Mouse (Mus musculus) stomach, embryonic 15.5 days (tissue): ENCODE results near the gene Ifna5. TPM values are rescaled to one million over a fixed set of nuclear protein-coding genes. Genes with fewer than 3 reads are reported as not detected.
"Not testable (repeated sequence)": the region's sequence is repeated elsewhere in the genome, so short reads cannot be mapped to it uniquely, and the experiment has no call there.

ENCODE experiments used
- ATAC-seq: fragments of 200-750 bp; cut with Nextera tagmentation; 2 replicates; pipeline ENCODE4 v1.8.0; 2017; ENCODE audit warnings: low read depth, moderate number of reproducible peaks, moderate TSS enrichment; ENCODE audit not compliant: insufficient read depth, low FRiP score
- H3K27ac ChIP-seq: fragments of 300-500 bp; sonication (generic); 2 replicates; pipeline ENCODE4 v1.5.1; 2015; ENCODE audit warnings: mild to moderate bottlenecking, inconsistent platforms
- H3K27me3 ChIP-seq: fragments of 300-500 bp; sonication (generic); replicated peaks from 2 replicates; pipeline ENCODE4 v1.6.1; 2015; ENCODE audit warnings: inconsistent platforms
- H3K36me3 ChIP-seq: fragments of 300-500 bp; sonication (generic); 2 replicates; pipeline ENCODE4 v1.6.1; 2015; ENCODE audit warnings: inconsistent platforms
- H3K4me1 ChIP-seq: fragments of 300-500 bp; sonication (generic); 2 replicates; pipeline ENCODE4 v1.6.1; 2015; ENCODE audit warnings: inconsistent platforms
- H3K4me2 ChIP-seq: fragments of 300-500 bp; sonication (generic); 2 replicates; pipeline ENCODE4 v1.6.1; 2015; ENCODE audit warnings: mild to moderate bottlenecking, inconsistent platforms
- H3K4me3 ChIP-seq: fragments of 300-500 bp; sonication (generic); replicated peaks from 2 replicates; pipeline ENCODE4 v1.5.1; 2015; ENCODE audit warnings: inconsistent platforms
- H3K9ac ChIP-seq: fragments of 300-500 bp; sonication (generic); 2 replicates; pipeline ENCODE4 v1.6.1; 2015; ENCODE audit warnings: inconsistent platforms
- H3K9me3 ChIP-seq: fragments of 300-500 bp; sonication (generic); 2 replicates; pipeline ENCODE4 v1.6.1; 2016; ENCODE audit warnings: inconsistent platforms
- WGBS: fragments of 180-500 bp; shearing (Covaris S2); methylation state at CpG from one replicate; pipeline ENCODE4 v1.1.7; 2015; 5-methylcytosine and 5-hydroxymethylcytosine counted together
- polyA plus RNA-seq: library from polyadenylated mRNA; unstranded; fragments of >200 nt; fragmentation: Nextera tagmentation; extraction: Ambion mirVana; gene quantifications from 2 replicates; pipeline ENCODE4 v1.2.1, GENCODE M21; 2015

Gene Ifna5
- polyA plus RNA-seq, 1 experiment from 2014 or later, result not detected

- not testable (repeated sequence) for H3K36me3 ChIP-seq, H3K27me3 ChIP-seq, H3K27ac ChIP-seq, ATAC-seq, H3K4me2 ChIP-seq, H3K9me3 ChIP-seq, H3K4me1 ChIP-seq, H3K4me3 ChIP-seq, H3K9ac ChIP-seq
Measured at GRCm38 (mm10) chr4:88827116-88827515, 8.2 kb upstream of the Ifna5 start, which contains the start of gene Ifna6. Ifna6 (plus strand) TSS chr4:88827416.

DNA sequence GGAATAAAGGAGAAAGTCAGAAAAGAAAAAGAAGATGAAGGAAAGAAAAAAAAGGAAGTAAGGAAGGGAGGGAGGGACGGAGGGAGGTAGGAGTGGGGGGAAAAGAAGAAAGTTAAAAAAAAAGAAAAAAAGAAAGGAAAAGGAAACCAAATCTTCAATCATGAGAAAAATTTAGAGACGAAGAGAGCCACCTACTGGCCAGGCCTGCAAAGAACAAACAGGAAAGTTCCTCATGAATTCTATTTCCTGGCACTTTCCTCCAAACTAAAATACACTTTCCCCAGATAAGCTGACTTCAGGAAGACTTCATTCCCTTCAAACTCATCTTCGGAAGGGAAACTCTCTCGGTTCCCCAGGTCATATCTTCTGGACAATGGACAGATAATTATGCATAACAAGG lies 4.8 kb upstream of the Ifna5 start:
- H3K4me1 ChIP-seq, result no peaks in the 10 kb centered on the region
- no peaks in the 10 kb centered on the region for H3K27me3 ChIP-seq
- no peaks in the 10 kb centered on the region for H3K36me3 ChIP-seq
- no peak overlapping the region for H3K9ac ChIP-seq
- 38% methylated on average over 4 of the region's 4 CpGs for WGBS
- H3K4me2 ChIP-seq, result no peak overlapping the region
- no peak overlapping the region for H3K27ac ChIP-seq
- H3K4me3 ChIP-seq, result no peak overlapping the region
- ATAC-seq, result no peak
- H3K9me3 ChIP-seq, result no peaks in the 10 kb centered on the region

DNA sequence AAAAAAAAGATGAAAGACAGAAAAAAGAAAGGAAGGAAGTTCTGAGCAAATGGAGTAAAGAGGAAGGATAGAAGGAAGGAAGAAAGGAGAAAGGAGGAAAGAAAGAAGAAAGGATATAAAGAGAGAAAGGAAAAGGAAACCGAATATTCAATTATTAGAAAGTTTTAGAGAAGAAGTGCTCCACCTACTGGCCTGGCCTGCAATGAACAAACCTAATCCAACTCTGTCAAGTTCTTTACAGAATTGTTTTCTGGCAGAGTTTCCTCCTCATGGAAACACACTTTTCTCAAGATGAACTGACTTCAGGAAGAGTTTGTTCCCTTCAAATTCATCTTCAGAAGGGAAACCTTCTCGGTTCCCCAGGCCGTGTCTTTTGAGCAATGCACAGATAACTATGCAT lies 3.5 kb downstream of the Ifna5 start:
- H3K4me2 ChIP-seq, result no peak overlapping the region
- H3K4me1 ChIP-seq, result no peaks in the 10 kb centered on the region
- no peak overlapping the region for H3K4me3 ChIP-seq
- no peak for ATAC-seq
- H3K9ac ChIP-seq, result no peak overlapping the region
- no peaks in the 10 kb centered on the region for H3K9me3 ChIP-seq
- WGBS, result 45% methylated on average over 3 of the region's 3 CpGs
- no peaks in the 10 kb centered on the region for H3K36me3 ChIP-seq
- H3K27ac ChIP-seq, result no peak overlapping the region
- no peaks in the 10 kb centered on the region for H3K27me3 ChIP-seq

DNA sequence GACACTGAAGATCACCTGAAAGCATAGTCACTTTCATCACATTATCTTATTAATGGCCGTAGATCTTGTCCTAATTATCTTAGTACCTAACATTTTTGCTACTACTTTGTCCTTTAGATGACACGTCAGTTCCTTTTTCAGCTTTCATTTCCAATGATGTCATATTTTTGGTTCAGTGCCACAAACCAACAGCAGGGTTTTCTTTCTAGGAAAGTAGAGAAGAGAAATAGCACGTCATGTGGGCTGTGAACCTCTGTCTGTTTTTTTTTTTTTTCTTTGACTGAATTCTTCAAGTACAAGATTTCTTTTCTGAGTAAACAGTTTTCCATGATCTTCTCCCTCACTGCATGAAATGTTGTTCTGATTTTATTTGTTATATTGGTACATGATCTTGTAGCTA lies 4.7 kb downstream of the Ifna5 start:
- WGBS, result 62% methylated on average over 3 of the region's 3 CpGs

DNA sequence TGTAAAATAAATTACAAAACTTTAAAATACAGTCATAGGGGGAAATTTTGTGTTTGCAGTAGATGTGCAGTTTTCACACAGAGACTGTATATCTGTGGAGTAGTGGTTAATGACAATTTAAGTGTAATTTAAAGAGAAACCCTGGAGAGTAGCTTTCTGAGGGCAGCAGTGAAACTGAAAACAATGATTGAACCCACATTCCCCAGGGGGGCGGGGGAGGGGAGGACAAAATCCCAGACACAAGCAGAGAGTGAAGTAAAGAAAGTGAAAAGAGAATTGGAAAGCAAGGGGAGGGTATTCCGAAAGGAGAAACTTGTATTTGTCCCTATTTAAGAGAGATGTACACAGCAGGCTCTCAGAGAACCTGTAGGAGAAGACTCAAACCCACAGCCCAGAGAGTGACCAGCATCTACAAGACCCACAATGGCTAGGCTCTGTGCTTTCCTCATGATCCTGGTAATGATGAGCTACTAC lies 6.2 kb downstream of the Ifna5 start, which contains the start of gene Ifna4:
Gene Ifna4 (plus strand): TSS at position 424 of the 474 bp plus-strand sequence.
- ATAC-seq, result no peak
- H3K27ac ChIP-seq, result no peak within 1 kb of the TSS
- no peaks in the 10 kb centered on the region for H3K36me3 ChIP-seq
- no peaks in the 10 kb centered on the region for H3K4me1 ChIP-seq
- H3K4me3 ChIP-seq, result no peak within 1 kb of the TSS
- H3K4me2 ChIP-seq, result no peak within 1 kb of the TSS
- H3K9me3 ChIP-seq, result no peaks in the 10 kb centered on the region
- H3K27me3 ChIP-seq, result no peaks in the 10 kb centered on the region
- 47% methylated on average over 2 of the region's 2 CpGs for WGBS
- H3K9ac ChIP-seq, result no peak within 1 kb of the TSS

More for the DNA sequence above, 4.7 kb downstream of the Ifna5 start:
- H3K27me3 ChIP-seq, result no peaks in the 10 kb centered on the region
- H3K4me1 ChIP-seq, result no peaks in the 10 kb centered on the region
- H3K4me3 ChIP-seq, result no peak overlapping the region
- H3K4me2 ChIP-seq, result no peak overlapping the region
- H3K27ac ChIP-seq, result no peak overlapping the region
- H3K36me3 ChIP-seq, result no peaks in the 10 kb centered on the region
- H3K9ac ChIP-seq, result no peak overlapping the region
- no peak for ATAC-seq
- no peaks in the 10 kb centered on the region for H3K9me3 ChIP-seq

DNA sequence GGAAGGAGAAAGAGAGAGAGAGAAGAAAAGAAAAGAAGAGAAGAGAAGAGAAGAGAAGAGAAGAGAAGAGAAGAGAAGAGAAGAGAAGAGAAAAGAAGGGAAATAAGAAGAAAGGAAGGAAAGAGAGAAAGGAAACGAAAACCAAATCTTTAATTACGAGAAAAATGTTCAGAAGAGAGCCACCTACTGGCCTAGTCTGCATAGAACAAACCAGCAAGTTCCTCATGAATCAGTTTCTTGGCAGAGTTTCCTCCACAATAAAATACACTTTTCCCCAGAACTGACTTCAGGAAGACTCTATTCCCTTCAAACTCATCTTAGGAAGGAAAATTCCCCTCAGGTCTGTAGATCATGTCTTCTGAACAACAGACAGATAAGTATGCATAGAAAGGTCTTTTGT lies 10.0 kb downstream of the Ifna5 start:
- ATAC-seq, result no peak
- Histone ChIP-seq H3K9me3 (no peaks in the 10 kb centered on the region), H3K9ac (no peak overlapping the region), H3K4me2 (no peak overlapping the region), H3K36me3 (no peaks in the 10 kb centered on the region), H3K4me1 (no peaks in the 10 kb centered on the region), H3K4me3 (no peak overlapping the region), H3K27ac (no peak overlapping the region), H3K27me3 (no peaks in the 10 kb centered on the region)
- WGBS, result 55% methylated on average over 2 of the region's 2 CpGs

DNA sequence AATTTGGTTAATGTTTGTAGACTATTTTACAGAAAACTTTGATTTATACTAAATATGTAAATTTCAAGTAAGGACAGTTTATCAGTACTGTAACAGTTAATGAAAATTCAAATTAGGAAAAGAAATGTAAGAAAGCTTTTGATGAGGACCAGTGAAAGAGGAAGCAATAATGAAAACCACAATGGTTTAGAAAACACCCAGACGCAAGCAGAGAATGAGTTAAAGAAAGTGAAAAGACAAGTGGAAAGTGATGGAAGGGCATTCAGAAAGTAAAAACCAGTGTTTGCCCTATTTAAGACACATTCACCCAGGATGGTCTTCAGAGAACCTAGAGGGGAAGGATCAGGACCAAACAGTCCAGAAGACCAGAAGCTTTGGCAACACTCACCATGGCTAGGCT lies 14.4 kb downstream of the Ifna5 start, which contains the start of gene Ifna1:
Gene Ifna1 (plus strand): TSS at position 390 of the 400 bp plus-strand sequence.
- H3K4me2 ChIP-seq, result no peak within 1 kb of the TSS
- H3K36me3 ChIP-seq, result no peaks in the 10 kb centered on the region
- H3K9ac ChIP-seq, result no peak within 1 kb of the TSS
- H3K27ac ChIP-seq, result no peak within 1 kb of the TSS
- 86% methylated on average over 1 of the region's 1 CpGs for WGBS
- no peaks in the 10 kb centered on the region for H3K4me1 ChIP-seq
- H3K27me3 ChIP-seq, result no peaks in the 10 kb centered on the region
- ATAC-seq, result no peak
- no peak within 1 kb of the TSS for H3K4me3 ChIP-seq
- no peaks in the 10 kb centered on the region for H3K9me3 ChIP-seq

DNA sequence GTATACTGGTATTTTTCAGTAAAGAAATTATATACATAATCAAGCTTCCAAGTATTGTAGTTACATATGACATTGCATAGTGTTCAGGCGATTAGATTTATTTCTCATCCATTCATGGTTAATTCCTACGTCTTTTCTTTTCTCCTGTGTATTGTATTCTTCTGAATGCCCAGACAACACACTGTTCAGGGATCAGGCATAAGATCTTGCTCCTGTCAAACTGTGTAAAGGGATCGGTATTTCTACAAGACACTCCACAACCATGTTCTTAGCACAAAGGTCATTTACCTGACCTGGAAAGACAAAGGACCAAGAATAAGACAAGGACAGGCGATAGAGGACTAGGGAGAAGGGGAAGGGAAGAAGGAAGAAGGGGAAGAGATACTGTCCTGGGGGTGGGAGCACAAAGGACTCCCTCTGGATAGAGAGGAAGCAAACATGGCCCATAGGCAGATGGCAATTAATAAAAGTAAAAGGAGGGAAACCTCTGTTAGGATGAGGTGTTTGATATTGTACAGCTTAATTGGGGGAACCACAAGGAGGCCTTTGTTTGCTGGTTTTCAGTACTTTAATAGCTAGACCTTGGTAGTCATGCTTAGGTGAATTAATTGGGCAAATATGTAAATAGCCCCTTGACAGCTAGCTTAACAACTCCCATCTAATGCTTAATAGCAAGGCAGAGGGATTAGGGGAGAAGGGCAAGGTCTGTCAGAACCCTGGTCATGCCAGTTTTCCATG lies 15.9 kb downstream of the Ifna5 start:
- Histone ChIP-seq H3K36me3 (no peaks in the 10 kb centered on the region), H3K27me3 (no peaks in the 10 kb centered on the region), H3K4me2 (no peak overlapping the region), H3K9me3 (no peaks in the 10 kb centered on the region), H3K4me1 (no peaks in the 10 kb centered on the region), H3K27ac (no peak overlapping the region), H3K9ac (no peak overlapping the region), H3K4me3 (no peak overlapping the region)
- WGBS, result 71% methylated on average over 4 of the region's 4 CpGs
- no peak for ATAC-seq

GRCm38 (mm10) chr4:88859214-88859613 lies 23.9 kb downstream of the Ifna5 start:
- Histone ChIP-seq H3K4me2 (no peak overlapping the region), H3K9me3 (no peaks in the 10 kb centered on the region), H3K27me3 (no peaks in the 10 kb centered on the region), H3K27ac (no peak overlapping the region), H3K36me3 (no peaks in the 10 kb centered on the region), H3K9ac (no peak overlapping the region), H3K4me1 (no peaks in the 10 kb centered on the region), H3K4me3 (no peak overlapping the region)
- no peak for ATAC-seq

DNA sequence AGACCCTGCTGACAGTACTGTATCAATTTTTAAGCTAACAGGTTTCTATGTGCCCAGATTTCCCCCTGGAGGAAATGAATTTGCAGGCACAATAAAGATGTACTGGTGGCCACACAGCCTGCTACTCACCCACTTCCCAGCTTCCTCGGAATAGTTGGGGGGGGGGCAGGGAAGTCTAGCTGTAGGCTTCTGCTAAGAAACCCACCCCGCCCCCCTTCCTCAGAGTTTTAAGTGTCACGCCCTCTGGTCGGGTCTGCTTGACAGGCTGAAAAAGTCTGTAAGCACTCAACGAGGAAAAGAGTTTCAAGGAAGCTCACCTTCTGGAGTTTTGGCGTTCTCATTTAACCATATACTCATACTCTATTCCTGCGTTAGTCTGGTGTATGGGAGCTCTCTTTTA lies 28.0 kb downstream of the Ifna5 start:
- Histone ChIP-seq H3K27me3 (0 out of 2 replicates have a peak, but pooled peaks cover 5% of the 10 kb centered on the region), H3K27ac (no peak overlapping the region), H3K9me3 (no peaks in the 10 kb centered on the region), H3K4me3 (no peak overlapping the region), H3K4me1 (peaks cover 7% of the 10 kb centered on the region; the same call in 1 of the 2 replicates), H3K9ac (no peak overlapping the region), H3K36me3 (no peaks in the 10 kb centered on the region), H3K4me2 (no peak overlapping the region)
- ATAC-seq, result no peak
- WGBS, result 8% methylated on average over 7 of the region's 7 CpGs

- Histone ChIP-seq H3K9ac (no peak overlapping the region), H3K27me3 (0 out of 2 replicates have a peak, but pooled peaks cover 5% of the 10 kb centered on the region), H3K36me3 (no peaks in the 10 kb centered on the region), H3K4me1 (peaks cover 7% of the 10 kb centered on the region; the same call in 1 of the 2 replicates), H3K4me2 (no peak overlapping the region), H3K27ac (no peak overlapping the region), H3K4me3 (no peak overlapping the region), H3K9me3 (no peaks in the 10 kb centered on the region)
- 57% methylated on average over 9 of the region's 9 CpGs for WGBS
- no peak for ATAC-seq
Measured at GRCm38 (mm10) chr4:88864599-88864998, 29.3 kb downstream of the Ifna5 start.

DNA sequence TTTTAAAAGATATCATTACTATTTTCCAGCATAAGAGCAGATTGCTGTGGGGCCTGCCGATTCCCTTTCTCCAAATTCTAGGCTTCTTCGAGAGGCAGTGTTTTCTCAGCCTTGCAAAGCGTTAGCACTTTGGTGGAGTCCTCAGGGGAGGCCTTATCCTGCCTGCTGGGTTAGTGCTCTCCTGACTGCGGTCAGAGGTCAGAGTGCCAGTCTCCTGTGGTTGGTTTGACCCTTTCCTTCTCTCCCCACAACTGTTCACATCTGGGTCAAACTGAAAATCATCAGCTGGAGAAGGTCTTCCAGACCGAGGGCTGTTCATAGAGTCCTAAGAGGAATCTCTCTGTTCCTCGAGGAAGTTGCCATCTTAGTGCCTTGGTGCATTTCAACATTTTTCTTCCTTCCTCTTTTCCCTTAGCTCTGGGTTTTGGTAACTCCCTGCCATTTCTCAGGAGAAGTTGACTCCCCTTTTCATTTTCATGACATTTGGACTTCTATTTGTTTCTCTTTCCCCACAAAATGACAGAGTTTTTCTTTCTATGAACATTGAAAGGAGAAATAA lies 29.8 kb downstream of the Ifna5 start:
- 51% methylated on average over 6 of the region's 6 CpGs for WGBS
- Histone ChIP-seq H3K36me3 (no peaks in the 10 kb centered on the region), H3K27ac (no peak overlapping the region), H3K27me3 (0 out of 2 replicates have a peak, but pooled peaks cover 5% of the 10 kb centered on the region), H3K9ac (no peak overlapping the region), H3K4me1 (peaks cover 7% of the 10 kb centered on the region; the same call in 1 of the 2 replicates), H3K4me3 (no peak overlapping the region), H3K9me3 (no peaks in the 10 kb centered on the region), H3K4me2 (no peak overlapping the region)
- no peak for ATAC-seq
